Mouse (Mus musculus) limb, embryonic 12.5 days (tissue): ENCODE data around the gene Cstl1. TPM values are rescaled to one million over a fixed set of nuclear protein-coding genes. Genes with fewer than 3 reads are reported as not detected.
"Not testable (repeated sequence)": the region's sequence is repeated elsewhere in the genome, so short reads cannot be mapped to it uniquely, and the experiment has no call there.

ENCODE experiments used
- ATAC-seq: fragments of 200-750 bp; cut with Nextera tagmentation; 2 replicates; pipeline ENCODE4 v1.8.0; 2017; ENCODE audit warnings: low read depth, moderate TSS enrichment; ENCODE audit not compliant: insufficient number of reproducible peaks, insufficient read depth, low FRiP score, low TSS enrichment
- H3K27ac ChIP-seq: fragments of 300-500 bp; sonication (generic); 2 replicates; pipeline ENCODE4 v1.5.1; 2016; ENCODE audit warnings: mild to moderate bottlenecking, moderate library complexity
- H3K27me3 ChIP-seq: fragments of 300-500 bp; sonication (generic); 2 replicates; pipeline ENCODE4 v1.6.1; 2016; ENCODE audit warnings: mild to moderate bottlenecking, moderate library complexity
- H3K36me3 ChIP-seq: fragments of 300-500 bp; sonication (generic); 2 replicates; pipeline ENCODE4 v1.6.1; 2016; ENCODE audit warnings: mild to moderate bottlenecking, moderate library complexity
- H3K4me1 ChIP-seq: fragments of 300-500 bp; sonication (generic); replicated peaks from 2 replicates; pipeline ENCODE4 v1.6.1; 2016
- H3K4me2 ChIP-seq: fragments of 300-500 bp; sonication (generic); 2 replicates; pipeline ENCODE4 v1.6.1; 2016; ENCODE audit warnings: mild to moderate bottlenecking, moderate library complexity
- H3K4me3 ChIP-seq: fragments of 300-500 bp; sonication (generic); replicated peaks from 2 replicates; pipeline ENCODE4 v1.5.1; 2016; ENCODE audit warnings: mild to moderate bottlenecking
- H3K9ac ChIP-seq: fragments of 300-500 bp; sonication (generic); replicated peaks from 2 replicates; pipeline ENCODE4 v1.6.1; 2016; ENCODE audit warnings: mild to moderate bottlenecking, moderate library complexity
- H3K9me3 ChIP-seq: fragments of 300-500 bp; sonication (generic); 2 replicates; pipeline ENCODE4 v1.6.1; 2016; ENCODE audit warnings: mild to moderate bottlenecking, moderate library complexity
- WGBS: fragments of 180-500 bp; shearing (Covaris S2); methylation state at CpG from one replicate; pipeline ENCODE4 v1.1.7; 2016; 5-methylcytosine and 5-hydroxymethylcytosine counted together
- polyA plus RNA-seq: library from polyadenylated mRNA; unstranded; fragments of >200 nt; fragmentation: Nextera tagmentation; extraction: Ambion mirVana; gene quantifications from 2 replicates; pipeline ENCODE4 v1.2.1, GENCODE M21; 2016

Cstl1 gene
- polyA plus RNA-seq, 1 experiment from 2014 or later: not detected

DNA sequence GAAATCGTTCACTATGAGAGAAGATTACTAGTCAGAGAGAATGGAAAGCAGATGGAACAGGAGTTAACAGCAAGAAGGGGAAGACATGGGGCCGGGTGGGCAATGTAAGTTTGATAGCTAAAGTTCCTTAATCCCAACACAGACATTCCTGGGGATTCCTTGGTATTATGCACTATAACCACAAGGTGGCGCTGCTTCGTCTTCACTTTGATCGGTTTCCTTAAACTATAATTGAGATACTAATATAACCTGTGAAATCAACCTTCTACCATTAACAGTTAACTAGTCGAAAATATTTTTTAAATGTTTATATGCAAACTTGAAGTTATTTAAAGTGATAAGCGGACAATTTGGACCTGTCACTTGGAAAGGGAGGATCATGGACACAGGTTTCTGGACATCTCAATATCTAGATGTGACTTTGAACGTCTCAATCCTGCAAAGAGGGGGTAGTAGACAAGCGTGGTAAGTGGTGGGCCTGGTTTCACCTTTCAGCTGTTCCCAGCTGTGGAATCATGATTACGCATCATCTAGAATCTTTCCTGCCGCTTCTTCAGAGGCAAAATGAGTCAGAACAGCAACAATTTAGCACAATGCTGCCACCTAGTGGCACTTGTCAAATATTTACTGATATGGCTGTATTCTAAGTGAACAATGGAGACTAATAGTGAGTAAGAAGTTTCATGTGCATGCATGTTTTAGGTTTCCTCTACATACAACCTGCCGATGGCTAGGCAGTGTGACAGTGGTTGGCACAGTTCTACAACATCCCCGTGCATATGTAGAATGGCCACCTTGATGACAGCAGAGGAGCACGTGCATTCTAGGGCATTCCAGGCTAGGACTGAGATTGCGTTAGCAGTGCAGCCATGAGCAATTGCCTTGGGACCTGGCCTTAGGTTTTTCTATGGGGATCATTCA, 2.0 kb downstream of the Cstl1 start:
- no peak overlapping the region for H3K9ac ChIP-seq
- peak overlapping the region; percentile 51 for H3K4me2 ChIP-seq
- WGBS: 19% methylated on average over 15 of the region's 15 CpGs
- no peaks in the 10 kb centered on the region for H3K9me3 ChIP-seq
- H3K27ac ChIP-seq: no peak overlapping the region
- ATAC-seq: peak; percentile 75
- 0 out of 2 replicates have a peak overlapping the region, but pooled peaks have one; percentile 15 for H3K4me3 ChIP-seq
- no peaks in the 10 kb centered on the region; the same call in 1 of the 2 replicates for H3K27me3 ChIP-seq
- no peaks in the 10 kb centered on the region for H3K36me3 ChIP-seq
- H3K4me1 ChIP-seq: no peaks in the 10 kb centered on the region

DNA sequence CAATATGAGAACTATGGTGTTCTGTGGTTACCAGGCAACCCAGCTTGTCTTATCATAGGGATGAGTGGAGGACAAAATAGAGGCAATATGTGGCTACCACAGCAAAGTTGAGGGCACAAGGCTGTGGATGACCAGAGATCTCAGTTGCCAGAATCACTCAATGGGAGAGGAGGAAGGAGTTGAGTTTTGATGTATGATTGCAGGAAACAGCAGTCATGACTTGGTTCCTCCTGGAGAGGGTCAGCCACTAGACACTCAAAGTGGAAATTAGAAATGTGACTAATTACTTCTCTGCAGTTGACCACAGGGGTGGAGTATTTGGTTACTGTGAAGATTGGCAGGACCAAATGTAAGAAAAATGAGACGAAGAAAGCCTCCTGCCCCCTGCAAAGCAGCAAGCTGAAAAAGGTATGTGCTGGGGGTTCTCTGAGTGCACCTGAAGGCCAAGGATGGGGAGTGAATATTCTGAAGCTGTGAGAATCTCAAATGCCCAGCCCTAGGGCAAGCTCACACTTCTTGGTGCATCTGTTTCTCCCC, 4.2 kb downstream of the Cstl1 start:
- ATAC-seq: no peak
- no peaks in the 10 kb centered on the region for H3K9me3 ChIP-seq
- no peaks in the 10 kb centered on the region for H3K4me1 ChIP-seq
- H3K27me3 ChIP-seq: no peaks in the 10 kb centered on the region
- H3K36me3 ChIP-seq: no peaks in the 10 kb centered on the region
- H3K27ac ChIP-seq: no peak overlapping the region
- no peak overlapping the region for H3K9ac ChIP-seq
- 38% methylated on average over 1 of the region's 1 CpGs for WGBS
- H3K4me2 ChIP-seq: no peak overlapping the region
- H3K4me3 ChIP-seq: no peak overlapping the region

DNA sequence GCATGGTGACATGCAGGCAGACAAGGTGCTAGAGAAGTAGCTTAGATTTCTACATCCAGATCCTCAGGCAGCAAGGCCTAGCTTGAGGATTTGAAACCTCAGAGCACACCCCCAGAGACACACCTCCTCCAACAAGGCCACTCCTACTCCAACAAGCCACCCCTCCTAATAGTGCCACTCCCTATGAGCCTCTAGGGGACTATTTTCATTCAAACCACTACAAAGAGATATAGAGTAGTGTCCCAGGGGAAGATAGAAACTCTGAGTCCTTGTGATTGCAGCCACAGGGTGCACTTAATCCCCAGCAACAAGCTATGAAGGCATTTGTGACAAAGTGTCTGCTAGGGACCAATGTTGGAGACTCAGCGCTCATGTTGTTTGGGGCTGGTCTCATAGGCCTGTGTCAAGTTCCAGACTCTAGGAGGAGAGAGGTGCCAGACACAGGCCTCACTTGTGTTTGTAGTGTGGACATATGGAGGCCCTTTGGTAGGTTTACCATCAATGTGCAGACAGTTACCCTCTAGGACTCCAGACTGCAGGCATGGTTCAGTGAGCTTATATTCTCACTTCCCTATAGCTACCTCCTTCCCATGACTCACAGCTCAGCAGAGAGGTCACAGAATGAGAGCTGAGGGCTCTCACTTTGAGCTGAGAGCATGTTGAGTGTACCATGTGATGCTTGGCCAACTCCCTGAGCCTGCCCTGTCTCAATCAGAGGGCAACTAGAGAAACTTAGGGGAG, 13.7 kb downstream of the Cstl1 start:
- H3K36me3 ChIP-seq: no peaks in the 10 kb centered on the region
- no peaks in the 10 kb centered on the region for H3K4me1 ChIP-seq
- H3K9me3 ChIP-seq: no peaks in the 10 kb centered on the region
- H3K27ac ChIP-seq: no peak overlapping the region
- H3K9ac ChIP-seq: no peak overlapping the region
- no peak overlapping the region for H3K4me3 ChIP-seq
- ATAC-seq: no peak
- no peak overlapping the region for H3K4me2 ChIP-seq
- 93% methylated on average over 1 of the region's 1 CpGs for WGBS
- no peaks in the 10 kb centered on the region for H3K27me3 ChIP-seq

DNA sequence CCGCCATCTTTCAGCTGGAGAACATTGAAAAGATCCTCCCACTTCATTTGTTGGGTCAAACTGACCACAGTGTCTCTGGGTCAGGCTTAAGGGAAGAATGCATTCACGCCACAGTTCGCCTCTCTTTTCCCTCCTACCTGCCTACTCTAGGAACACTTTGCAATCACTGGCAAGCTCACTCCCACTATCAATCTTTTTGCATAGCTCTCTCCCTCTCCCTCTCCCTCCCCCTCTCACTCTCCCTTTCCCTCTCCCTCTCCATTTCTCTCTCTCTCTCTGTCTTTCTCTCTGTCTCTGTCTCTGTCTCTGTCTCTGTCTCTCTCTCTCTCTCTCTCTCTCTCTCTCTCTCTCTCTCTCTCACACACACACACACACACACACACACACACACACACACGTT, 21.2 kb downstream of the Cstl1 start, which contains the start of gene Cst11:
Gene Cst11 (minus strand): TSS at position 101 of the 400 bp plus-strand sequence.
- not testable (repeated sequence) for ATAC-seq, H3K4me3 ChIP-seq, H3K27ac ChIP-seq, H3K36me3 ChIP-seq, H3K4me1 ChIP-seq, H3K9me3 ChIP-seq, H3K9ac ChIP-seq, H3K27me3 ChIP-seq, H3K4me2 ChIP-seq
- WGBS: 89% methylated on average over 4 of the region's 4 CpGs

DNA sequence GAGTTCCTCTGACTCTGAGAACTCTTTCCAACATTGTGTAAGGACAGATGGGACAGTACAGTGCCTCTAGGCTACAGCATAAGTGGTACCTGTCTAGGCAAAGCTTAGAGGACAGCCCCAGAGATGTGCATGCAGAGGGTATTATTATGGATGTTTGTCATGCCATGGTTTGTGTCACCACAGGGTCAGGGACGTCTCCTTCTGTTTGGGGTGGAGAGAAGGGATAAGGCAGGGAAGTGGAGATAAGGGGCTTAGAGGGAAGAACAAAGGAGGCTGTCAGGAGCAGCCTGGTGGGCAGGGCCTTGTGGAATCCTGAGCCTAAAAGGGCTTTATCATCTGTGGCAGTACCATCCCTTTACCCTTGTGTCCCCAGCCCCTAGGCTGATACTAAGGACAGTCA, 31.6 kb downstream of the Cstl1 start, which contains the start of gene 8030411F24Rik:
Gene 8030411F24Rik (plus strand): TSS at position 301 of the 400 bp plus-strand sequence.
- 28% methylated on average over 1 of the region's 1 CpGs for WGBS
- Histone ChIP-seq H3K27me3 (no peaks in the 10 kb centered on the region), H3K27ac (no peak within 1 kb of the TSS), H3K4me1 (no peaks in the 10 kb centered on the region), H3K36me3 (no peaks in the 10 kb centered on the region), H3K4me3 (no peak within 1 kb of the TSS), H3K4me2 (no peak within 1 kb of the TSS), H3K9ac (no peak within 1 kb of the TSS), H3K9me3 (no peaks in the 10 kb centered on the region)
- ATAC-seq: no peak

DNA sequence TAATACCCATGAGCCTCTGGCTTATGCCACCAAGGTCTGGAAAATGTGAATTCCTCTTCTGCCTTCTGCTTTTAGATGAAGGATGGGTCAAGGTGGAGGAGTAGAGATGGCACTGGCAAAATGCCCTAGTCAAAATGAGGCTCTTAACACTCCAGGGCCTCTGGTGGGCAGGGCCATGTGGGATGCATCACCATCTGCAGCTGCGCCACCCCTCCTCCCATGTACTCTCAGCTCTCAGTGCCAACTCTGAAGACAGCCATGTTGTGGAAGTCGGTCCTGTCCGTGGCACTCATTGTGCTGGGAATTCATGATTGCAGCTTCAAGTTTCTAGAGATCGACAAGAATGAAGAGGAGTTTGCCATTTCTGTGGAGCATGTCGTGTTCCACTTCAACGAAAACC, 39.0 kb downstream of the Cstl1 start, which contains the start of gene Cst12:
Gene Cst12 (plus strand): TSS at position 220 of the 400 bp plus-strand sequence.
- Histone ChIP-seq H3K4me2 (no peak within 1 kb of the TSS), H3K27ac (no peak within 1 kb of the TSS), H3K4me1 (no peaks in the 10 kb centered on the region), H3K9ac (no peak within 1 kb of the TSS), H3K36me3 (no peaks in the 10 kb centered on the region), H3K27me3 (no peaks in the 10 kb centered on the region), H3K9me3 (no peaks in the 10 kb centered on the region), H3K4me3 (no peak within 1 kb of the TSS)
- ATAC-seq: no peak
- whole genome bisulfite sequencing: 90% methylated on average over 6 of the region's 6 CpGs

DNA sequence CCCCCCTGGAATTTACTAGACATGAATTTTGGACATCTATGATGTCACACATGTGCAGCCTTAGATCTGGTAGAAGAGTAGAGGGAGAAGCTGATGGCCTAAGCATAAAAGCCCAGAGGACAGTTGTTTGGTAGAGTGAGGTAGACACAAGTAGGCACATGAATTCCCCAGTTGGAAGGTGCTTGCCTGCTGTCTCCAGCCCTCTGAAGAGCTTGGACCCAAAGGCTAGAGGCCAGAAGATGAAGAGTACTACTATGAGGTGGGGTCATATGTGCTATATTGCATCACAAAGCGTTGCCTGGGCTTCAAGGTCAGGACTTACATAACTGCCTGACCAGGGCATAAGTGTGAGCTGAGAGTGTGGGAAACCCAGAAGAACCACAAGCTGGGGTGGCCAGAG, 48.3 kb downstream of the Cstl1 start, which contains the start of gene Cst8:
Gene Cst8 (plus strand): TSS at position 301 of the 400 bp plus-strand sequence.
- H3K27me3 ChIP-seq: no peaks in the 10 kb centered on the region
- H3K9ac ChIP-seq: no peak within 1 kb of the TSS
- no peak within 1 kb of the TSS for H3K27ac ChIP-seq
- no peak within 1 kb of the TSS for H3K4me3 ChIP-seq
- no peak for ATAC-seq
- H3K4me2 ChIP-seq: no peak within 1 kb of the TSS
- 88% methylated on average over 1 of the region's 1 CpGs for WGBS
- no peaks in the 10 kb centered on the region for H3K36me3 ChIP-seq
- H3K9me3 ChIP-seq: no peaks in the 10 kb centered on the region
- H3K4me1 ChIP-seq: no peaks in the 10 kb centered on the region

DNA sequence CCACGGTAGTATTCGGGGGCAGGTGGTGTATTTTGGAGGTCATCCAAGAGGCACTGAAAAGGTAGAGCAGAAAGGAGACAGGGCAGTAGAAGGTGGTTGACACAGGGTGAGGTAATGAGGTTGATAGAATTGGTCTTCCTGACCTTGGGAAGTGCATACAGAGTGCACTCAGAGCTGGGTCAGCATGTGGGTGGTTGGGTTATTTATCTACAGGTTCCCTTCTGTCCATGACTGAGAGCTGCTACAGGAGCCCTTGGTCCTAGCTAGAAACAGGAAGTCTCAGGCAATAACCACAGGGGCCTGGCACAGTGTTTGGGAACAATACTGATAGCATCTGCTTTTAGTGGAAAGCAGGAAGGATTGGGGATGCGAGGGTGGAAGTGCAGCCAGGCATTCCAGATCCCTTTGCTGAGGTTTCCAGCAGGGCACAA, 51.3 kb downstream of the Cstl1 start:
- Histone ChIP-seq H3K36me3 (no peaks in the 10 kb centered on the region), H3K4me3 (no peak overlapping the region), H3K4me2 (no peak overlapping the region), H3K9me3 (no peaks in the 10 kb centered on the region), H3K27me3 (no peaks in the 10 kb centered on the region), H3K9ac (no peak overlapping the region), H3K4me1 (no peaks in the 10 kb centered on the region), H3K27ac (no peak overlapping the region)
- ATAC-seq: no peak
- 60% methylated on average over 3 of the region's 3 CpGs for WGBS

Other genes with a start within 250 kb of the Cstl1 start
- 111 and 117 TPM in 2 replicates for gene Nxt1, start 77.8 kb upstream of the Cstl1 start, polyA plus RNA-seq
- 25.5 and 26.8 TPM in 2 replicates for gene Gzf1, start 69.3 kb upstream of the Cstl1 start, polyA plus RNA-seq
- 4.7 TPM in 2 replicates for gene Napb, start 17.9 kb upstream of the Cstl1 start, polyA plus RNA-seq
- not detected in 2 replicates for gene Cst11, start 21.1 kb downstream of the Cstl1 start, polyA plus RNA-seq
- gene 8030411F24Rik, start 31.7 kb downstream of the Cstl1 start, polyA plus RNA-seq: not detected in 2 replicates
- gene Cst12, start 39.0 kb downstream of the Cstl1 start, polyA plus RNA-seq: not detected in 2 replicates
- gene Cst8, start 48.4 kb downstream of the Cstl1 start, polyA plus RNA-seq: not detected in 2 replicates
- gene Cst13, start 69.7 kb downstream of the Cstl1 start, polyA plus RNA-seq: not detected in 2 replicates
- gene Cst9, start 84.8 kb downstream of the Cstl1 start, polyA plus RNA-seq: not detected in 2 replicates
- gene 9230104L09Rik, start 114.7 kb downstream of the Cstl1 start, polyA plus RNA-seq: not detected in 2 replicates
- 287 and 288 TPM in 2 replicates for gene Cst3, start 125.3 kb downstream of the Cstl1 start, polyA plus RNA-seq